Mouse (Mus musculus) heart, embryonic 12.5 days (tissue): ENCODE data around the gene Mier3. TPM values are rescaled to one million over a fixed set of nuclear protein-coding genes. Genes with fewer than 3 reads are reported as not detected.
"Not testable (repeated sequence)": the region's sequence is repeated elsewhere in the genome, so short reads cannot be mapped to it uniquely, and the experiment has no call there.

Experiments
- ATAC-seq: fragments of 200-750 bp; cut with Nextera tagmentation; 2 replicates; pipeline ENCODE4 v1.8.0; 2017; ENCODE audit warnings: moderate TSS enrichment, moderate library complexity; ENCODE audit not compliant: insufficient number of reproducible peaks, low FRiP score
- H3K27ac ChIP-seq: fragments of 300-500 bp; sonication (generic); 2 replicates; pipeline ENCODE4 v1.5.1; 2016; ENCODE audit warnings: mild to moderate bottlenecking, moderate library complexity; ENCODE audit not compliant: poor library complexity, severe bottlenecking
- H3K27me3 ChIP-seq: fragments of 300-500 bp; sonication (generic); replicated peaks from 2 replicates; pipeline ENCODE4 v1.6.1; 2016; ENCODE audit warnings: mild to moderate bottlenecking, moderate library complexity
- H3K36me3 ChIP-seq: fragments of 300-500 bp; sonication (generic); 2 replicates; pipeline ENCODE4 v1.6.1; 2016; ENCODE audit warnings: mild to moderate bottlenecking, moderate library complexity
- H3K4me1 ChIP-seq: fragments of 300-500 bp; sonication (generic); replicated peaks from 2 replicates; pipeline ENCODE4 v1.6.1; 2016; ENCODE audit warnings: mild to moderate bottlenecking
- H3K4me2 ChIP-seq: fragments of 300-500 bp; sonication (generic); 2 replicates; pipeline ENCODE4 v1.6.1; 2016; ENCODE audit warnings: mild to moderate bottlenecking, moderate library complexity
- H3K4me3 ChIP-seq: fragments of 300-500 bp; sonication (generic); 2 replicates; pipeline ENCODE4 v1.5.1; 2016; ENCODE audit warnings: mild to moderate bottlenecking
- H3K9ac ChIP-seq: fragments of 300-500 bp; sonication (generic); 2 replicates; pipeline ENCODE4 v1.6.1; 2016; ENCODE audit warnings: mild to moderate bottlenecking, moderate library complexity
- H3K9me3 ChIP-seq: fragments of 300-500 bp; sonication (generic); replicated peaks from 2 replicates; pipeline ENCODE4 v1.6.1; 2016; ENCODE audit warnings: mild to moderate bottlenecking, moderate library complexity
- WGBS: fragments of 180-500 bp; shearing (Covaris S2); methylation state at CpG from one replicate; pipeline ENCODE4 v1.1.7; 2016; 5-methylcytosine and 5-hydroxymethylcytosine counted together
- polyA plus RNA-seq: library from polyadenylated mRNA; unstranded; fragments of >200 nt; fragmentation: Nextera tagmentation; extraction: Ambion mirVana; gene quantifications from 2 replicates; pipeline ENCODE4 v1.2.1, GENCODE M21; 2016

The Mier3 gene
- polyA plus RNA-seq, 1 experiment from 2014 or later = 17.3 TPM

DNA sequence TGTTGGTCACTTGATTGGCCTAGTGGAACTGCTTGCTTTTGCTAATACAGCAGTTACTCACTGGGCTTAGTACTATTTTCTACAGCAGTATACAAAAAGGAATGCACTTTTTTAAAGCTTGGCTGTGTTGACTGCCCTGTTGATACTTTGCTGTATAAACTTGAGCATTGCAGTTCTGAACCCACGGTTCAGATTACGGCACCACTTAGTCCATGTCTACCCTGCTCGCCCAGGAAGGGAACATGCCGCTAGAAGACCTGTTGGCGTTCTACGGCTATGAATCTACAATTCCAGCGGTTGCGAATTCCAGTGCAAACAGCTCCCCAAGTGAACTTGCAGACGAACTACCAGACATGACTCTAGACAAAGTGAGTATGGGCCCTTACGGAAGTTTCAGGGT lies 22.6 kb downstream of the Mier3 start:
- no peaks in the 10 kb centered on the region for H3K9me3 ChIP-seq
- H3K4me1 ChIP-seq = no peaks in the 10 kb centered on the region
- H3K4me3 ChIP-seq = no peak overlapping the region
- H3K27me3 ChIP-seq = no peaks in the 10 kb centered on the region
- peaks cover 65% of the 10 kb centered on the region for H3K36me3 ChIP-seq
- ATAC-seq = no peak
- no peak overlapping the region for H3K27ac ChIP-seq
- no peak overlapping the region for H3K4me2 ChIP-seq
- no peak overlapping the region for H3K9ac ChIP-seq
- 93% methylated on average over 10 of the region's 10 CpGs for WGBS

DNA sequence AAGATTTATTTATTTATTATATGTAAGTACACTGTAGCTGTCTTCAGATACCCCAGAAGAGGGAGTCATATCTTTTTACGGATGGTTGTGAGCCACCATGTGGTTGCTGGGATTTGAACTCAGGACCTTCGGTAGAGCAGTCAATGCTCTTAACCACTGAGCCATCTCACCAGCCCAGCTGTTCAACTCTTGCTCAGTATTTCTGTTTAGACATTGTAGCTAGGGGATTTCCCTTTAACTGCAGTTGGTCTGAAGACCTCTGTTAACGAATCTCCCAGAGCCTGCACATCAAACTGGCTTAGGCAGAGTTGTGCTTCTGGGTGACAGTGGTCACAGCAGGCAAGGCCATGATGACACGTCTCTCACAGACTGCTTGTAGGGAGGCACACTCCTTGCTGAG lies 23.2 kb downstream of the Mier3 start:
- not testable (repeated sequence) for ATAC-seq

DNA sequence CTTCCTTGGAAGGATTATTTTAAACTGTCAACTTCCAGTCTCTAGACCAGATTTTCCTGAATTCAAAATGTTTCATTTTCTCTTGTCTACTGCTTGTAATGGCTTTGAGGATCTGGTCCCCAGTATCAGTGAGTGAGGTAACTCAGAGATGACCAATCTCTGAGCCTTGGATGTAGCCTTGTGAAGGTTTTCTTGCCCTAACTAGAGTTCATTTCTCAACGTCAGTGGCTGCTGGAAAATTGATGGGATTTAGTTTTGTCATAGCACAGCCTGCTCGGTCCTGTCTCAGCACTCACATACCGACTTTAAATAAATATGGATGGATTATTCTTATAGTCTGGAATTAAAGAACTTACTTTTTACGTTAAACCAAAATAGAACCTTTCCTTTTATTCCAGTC lies 29.8 kb downstream of the Mier3 start:
- ATAC-seq = no peak
- Histone ChIP-seq H3K4me3 (no peak overlapping the region), H3K27ac (no peak overlapping the region), H3K36me3 (peaks cover 94% of the 10 kb centered on the region), H3K4me1 (no peaks in the 10 kb centered on the region), H3K27me3 (no peaks in the 10 kb centered on the region), H3K9me3 (no peaks in the 10 kb centered on the region), H3K4me2 (no peak overlapping the region), H3K9ac (no peak overlapping the region)
- 88% methylated on average over 4 of the region's 4 CpGs for WGBS

More for the DNA sequence above, 23.2 kb downstream of the Mier3 start:
- H3K27ac ChIP-seq, H3K4me3 ChIP-seq, H3K9me3 ChIP-seq, H3K4me1 ChIP-seq, H3K4me2 ChIP-seq, H3K9ac ChIP-seq, H3K27me3 ChIP-seq: not testable (repeated sequence)
- peaks cover 70% of the 10 kb centered on the region for H3K36me3 ChIP-seq
- 88% methylated on average over 4 of the region's 4 CpGs for WGBS

- Histone ChIP-seq H3K4me2 (no peak overlapping the region), H3K4me1 (no peaks in the 10 kb centered on the region), H3K36me3 (peaks cover 28% of the 10 kb centered on the region), H3K9me3 (no peaks in the 10 kb centered on the region), H3K27ac (no peak overlapping the region), H3K27me3 (no peaks in the 10 kb centered on the region), H3K4me3 (no peak overlapping the region), H3K9ac (no peak overlapping the region)
- 60% methylated on average over 9 of the region's 9 CpGs for WGBS
- no peak for ATAC-seq
Measured at GRCm38 (mm10) chr13:111719726-111720125, 38.9 kb downstream of the Mier3 start.

DNA sequence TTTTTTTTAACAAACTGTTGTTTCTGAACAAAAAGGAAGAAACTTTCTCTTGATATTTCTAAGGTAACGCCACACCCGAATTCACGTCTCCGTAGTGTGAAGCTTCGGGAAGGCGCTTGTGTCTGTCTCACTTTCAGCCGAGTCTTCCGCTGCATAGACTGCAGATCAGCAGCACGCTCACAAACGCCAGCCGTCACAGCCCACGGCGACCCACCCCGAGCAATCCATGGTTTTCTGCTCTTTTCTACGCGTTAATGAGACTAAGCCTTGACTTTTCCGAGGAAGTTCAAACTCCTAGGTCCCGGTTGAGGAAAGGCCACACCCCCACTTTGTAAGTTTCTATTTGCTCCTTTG lies 44.0 kb downstream of the Mier3 start:
- no peaks in the 10 kb centered on the region for H3K27me3 ChIP-seq

DNA sequence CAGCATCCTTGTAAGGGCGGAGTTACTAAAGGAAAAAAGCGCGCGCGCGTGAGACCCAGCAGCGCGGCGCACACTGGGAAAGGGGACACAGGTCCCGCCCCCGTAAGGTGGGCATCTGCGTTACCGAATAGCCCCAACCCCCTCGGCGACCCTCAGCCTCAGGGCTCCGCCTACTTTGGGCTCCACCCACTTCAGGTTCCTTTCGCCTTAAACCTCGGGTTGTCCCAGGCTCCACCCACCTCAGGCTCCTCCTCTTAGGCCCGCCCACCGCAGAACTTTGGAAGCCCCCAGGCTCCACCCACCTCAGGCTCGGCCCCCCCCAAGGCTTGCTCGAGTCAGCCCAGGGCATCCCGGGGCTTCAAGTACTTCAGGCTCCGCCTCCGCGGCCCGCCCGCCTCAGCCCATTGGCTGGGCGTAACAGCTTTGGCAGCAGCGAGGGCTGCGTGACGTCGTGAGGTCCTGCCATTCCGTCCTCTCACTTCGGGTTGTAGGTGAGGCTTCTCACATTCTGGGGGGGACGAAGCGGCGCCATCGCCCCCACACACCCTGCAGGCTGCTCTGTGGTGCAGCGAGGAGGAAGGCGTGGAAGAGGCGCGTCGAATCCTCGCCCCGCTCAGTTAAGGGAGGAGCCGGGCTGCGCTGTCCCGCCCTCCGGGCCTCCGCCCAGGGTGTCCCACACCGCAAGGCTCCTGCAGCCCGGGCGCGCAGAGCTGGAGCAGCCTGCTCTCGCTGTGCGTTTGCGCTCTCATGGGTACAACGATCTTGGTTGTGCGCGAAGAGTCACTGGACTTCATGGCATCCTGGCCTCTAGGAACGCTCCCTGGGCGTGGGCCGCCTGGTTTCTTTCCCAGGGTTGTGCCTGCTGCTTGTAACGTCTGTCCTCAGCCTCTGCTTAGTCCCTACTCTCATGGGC lies 44.6 kb downstream of the Mier3 start:
- no peaks in the 10 kb centered on the region for H3K27me3 ChIP-seq
- H3K36me3 ChIP-seq = peaks cover 4% of the 10 kb centered on the region
- no peaks in the 10 kb centered on the region for H3K4me1 ChIP-seq
- H3K9me3 ChIP-seq = peaks cover 9% of the 10 kb centered on the region
- peak overlapping the region; percentile 76 for H3K4me2 ChIP-seq
- ATAC-seq = peak; percentile 99
- H3K27ac ChIP-seq = peak overlapping the region; percentile 84
- H3K4me3 ChIP-seq = peak overlapping the region; percentile 67
- H3K9ac ChIP-seq = peak overlapping the region; percentile 76
- WGBS = under 1% methylated on average over 65 of the region's 65 CpGs

More for the DNA sequence above, 44.0 kb downstream of the Mier3 start:
- Histone ChIP-seq H3K9me3 (peaks cover 9% of the 10 kb centered on the region), H3K4me1 (no peaks in the 10 kb centered on the region), H3K4me3 (peak overlapping the region; percentile 67), H3K9ac (peak overlapping the region; percentile 76), H3K27ac (peak overlapping the region; percentile 58; the same call in 1 of the 2 replicates), H3K4me2 (peak overlapping the region; percentile 76), H3K36me3 (peaks cover 6% of the 10 kb centered on the region)
- no peak for ATAC-seq
- WGBS = under 1% methylated on average over 18 of the region's 18 CpGs

DNA sequence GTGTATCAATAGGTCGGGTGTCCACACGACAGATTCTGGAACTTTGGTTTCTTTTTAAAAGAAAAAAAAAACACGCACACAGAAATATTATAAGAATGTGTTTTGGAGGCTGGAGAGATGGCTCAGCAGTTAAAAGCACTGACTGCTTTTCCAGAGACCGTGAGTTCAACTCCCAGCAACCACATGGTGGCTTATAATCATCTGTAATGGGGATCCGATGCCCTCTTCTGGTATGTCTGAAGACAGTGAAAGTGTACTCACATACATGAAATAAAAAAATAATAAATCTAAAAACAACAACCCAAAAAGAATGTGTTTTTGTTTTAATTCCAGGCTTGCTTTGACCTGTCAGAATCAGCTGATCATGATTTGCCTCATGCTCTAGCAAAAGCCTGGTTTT lies 46.1 kb downstream of the Mier3 start:
- H3K4me2 ChIP-seq = no peak overlapping the region
- no peak overlapping the region for H3K9ac ChIP-seq
- no peaks in the 10 kb centered on the region for H3K4me1 ChIP-seq
- H3K27me3 ChIP-seq = no peaks in the 10 kb centered on the region
- H3K4me3 ChIP-seq = no peak overlapping the region
- WGBS = 93% methylated on average over 5 of the region's 5 CpGs
- H3K27ac ChIP-seq = no peak overlapping the region
- ATAC-seq = no peak
- peaks cover 9% of the 10 kb centered on the region for H3K9me3 ChIP-seq
- H3K36me3 ChIP-seq = peaks cover 3% of the 10 kb centered on the region; the same call in 1 of the 2 replicates

GRCm38 (mm10) chr13:111741204-111741990 lies 60.6 kb downstream of the Mier3 start:
- Histone ChIP-seq H3K27ac (no peak overlapping the region), H3K27me3 (no peaks in the 10 kb centered on the region), H3K4me1 (0 out of 2 replicates have a peak, but pooled peaks cover 6% of the 10 kb centered on the region), H3K9me3 (peaks cover 3% of the 10 kb centered on the region), H3K4me2 (no peak overlapping the region), H3K9ac (no peak overlapping the region), H3K36me3 (no peaks in the 10 kb centered on the region), H3K4me3 (no peak overlapping the region)
- ATAC-seq = no peak
- 73% methylated on average over 7 of the region's 7 CpGs for WGBS

- Histone ChIP-seq H3K27ac (no peak overlapping the region), H3K36me3 (peaks cover 3% of the 10 kb centered on the region), H3K27me3 (no peaks in the 10 kb centered on the region), H3K4me2 (no peak overlapping the region), H3K4me3 (no peak overlapping the region), H3K4me1 (0 out of 2 replicates have a peak, but pooled peaks cover 6% of the 10 kb centered on the region), H3K9ac (no peak overlapping the region), H3K9me3 (peaks cover 3% of the 10 kb centered on the region)
- 53% methylated on average over 6 of the region's 6 CpGs for WGBS
- no peak for ATAC-seq
Measured at GRCm38 (mm10) chr13:111741991-111742615, 61.3 kb downstream of the Mier3 start.

GRCm38 (mm10) chr13:111744233-111745000 lies 63.6 kb downstream of the Mier3 start:
- no peak overlapping the region for H3K4me3 ChIP-seq
- no peak overlapping the region for H3K4me2 ChIP-seq
- H3K9me3 ChIP-seq = no peaks in the 10 kb centered on the region
- H3K27ac ChIP-seq = no peak overlapping the region
- no peak for ATAC-seq
- peaks cover 18% of the 10 kb centered on the region for H3K36me3 ChIP-seq
- 61% methylated on average over 6 of the region's 6 CpGs for WGBS
- H3K4me1 ChIP-seq = 0 out of 2 replicates have a peak, but pooled peaks cover 6% of the 10 kb centered on the region
- no peaks in the 10 kb centered on the region for H3K27me3 ChIP-seq
- H3K9ac ChIP-seq = no peak overlapping the region
